Mouse (Mus musculus): ENCODE results near the gene Ppp1r12a. TPM values are rescaled to one million over a fixed set of nuclear protein-coding genes. Genes with fewer than 3 reads are reported as not detected.

The Ppp1r12a gene
- 52.2 and 59.8 TPM in 2 replicates for polyA plus RNA-seq (2015; fragmentation: Nextera tagmentation; extraction: Ambion mirVana)

GRCm38 (mm10) chr10:108161261-108162256 is at the start of gene Ppp1r12a:
Ppp1r12a (plus strand) TSS chr10:108162193.

GRCm38 (mm10) chr10:108331784-108332561 is 170.0 kb downstream of the Ppp1r12a start, which contains the start of gene Pawr:
Pawr (plus strand) TSS chr10:108332121.

Other genes starting within 250 kb of the Ppp1r12a start
- gene Pawr, start 169.9 kb downstream of the Ppp1r12a start, polyA plus RNA-seq (2015; fragmentation: Nextera tagmentation; extraction: Ambion mirVana) = 2.9 and 3.0 TPM in 2 replicates